Mouse (Mus musculus) c-Kit-positive CD71-positive TER-119-positive erythroid progenitor cells, embryonic 14.5 days (primary cell): ENCODE data around the gene Rnf144a.
A peak's percentile ranks its signal among the peaks of the same experiment; 100 is the strongest.
"Not testable (repeated sequence)": the region's sequence is repeated elsewhere in the genome, so short reads cannot be mapped to it uniquely, and the experiment has no call there.

Experiments
- DNase-seq: peaks from one replicate; pipeline ENCODE4 v3.0.0-alpha.2; 2013; ENCODE audit warnings: low spot score

The Rnf144a gene

GRCm38 (mm10) chr12:26323783-26324364 is 91.2 kb downstream of the Rnf144a start:
- DNase-seq, result no peak

DNA sequence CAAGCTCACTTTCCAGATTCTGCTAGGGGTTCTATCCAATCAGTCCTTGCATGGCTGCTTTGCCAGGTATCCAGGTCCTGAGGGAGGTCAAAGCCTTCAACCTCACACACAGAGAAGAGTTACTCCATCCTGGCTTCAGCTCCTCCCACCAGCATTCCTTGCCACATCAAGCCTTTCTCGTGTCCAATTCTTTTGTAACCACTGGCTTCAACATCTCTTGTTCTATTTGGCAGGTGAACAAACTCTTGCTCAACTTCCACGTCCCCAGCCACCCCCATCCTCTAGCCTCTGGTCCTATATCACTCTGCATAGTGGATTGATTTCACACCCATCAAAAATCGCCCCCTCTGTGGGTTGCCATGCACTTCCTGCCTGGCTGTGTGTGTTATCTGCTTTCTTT is 98.8 kb downstream of the Rnf144a start:
- DNase-seq, result no peak

GRCm38 (mm10) chr12:26314959-26315358 is 100.1 kb downstream of the Rnf144a start:
- DNase-seq, result no peak

DNA sequence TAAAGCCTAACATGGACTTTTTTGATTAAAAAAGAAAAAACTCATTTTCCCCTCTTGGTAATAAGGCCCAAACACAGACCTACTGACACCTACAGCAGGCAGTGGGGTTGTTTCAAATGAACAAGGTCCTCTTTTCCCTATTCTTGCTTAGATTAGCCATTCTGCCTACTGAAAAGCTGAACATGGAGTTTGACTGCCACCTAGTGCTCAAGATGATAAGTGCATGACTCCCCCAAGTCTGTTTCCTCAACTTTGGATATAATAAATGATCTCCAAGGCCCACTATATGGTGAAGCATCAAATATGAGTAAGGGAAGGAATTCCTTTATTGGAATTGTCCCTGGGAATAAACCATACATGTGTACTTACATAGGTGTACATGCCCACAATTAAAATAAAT is 103.5 kb downstream of the Rnf144a start:
- peak; percentile 11 for DNase-seq

DNA sequence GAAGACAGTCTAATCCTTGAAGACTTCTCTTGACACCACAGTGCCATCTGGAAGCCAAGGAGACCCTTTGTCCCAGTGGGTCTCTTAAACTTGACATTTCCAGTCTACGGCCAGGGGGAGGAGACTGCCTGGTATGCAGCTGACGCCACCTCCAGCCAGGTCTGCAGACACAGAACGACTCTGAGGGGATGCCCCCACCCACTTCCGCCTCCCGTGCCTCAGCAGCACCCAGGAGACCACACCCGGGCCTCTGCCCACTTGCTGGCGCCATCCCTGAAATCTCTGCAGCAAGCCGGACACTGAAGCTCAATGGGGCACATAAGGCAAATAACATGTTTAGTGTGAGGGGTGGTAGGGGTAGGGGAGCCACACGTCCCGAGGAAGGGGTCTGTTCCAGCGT is 104.8 kb downstream of the Rnf144a start:
- no peak for DNase-seq

DNA sequence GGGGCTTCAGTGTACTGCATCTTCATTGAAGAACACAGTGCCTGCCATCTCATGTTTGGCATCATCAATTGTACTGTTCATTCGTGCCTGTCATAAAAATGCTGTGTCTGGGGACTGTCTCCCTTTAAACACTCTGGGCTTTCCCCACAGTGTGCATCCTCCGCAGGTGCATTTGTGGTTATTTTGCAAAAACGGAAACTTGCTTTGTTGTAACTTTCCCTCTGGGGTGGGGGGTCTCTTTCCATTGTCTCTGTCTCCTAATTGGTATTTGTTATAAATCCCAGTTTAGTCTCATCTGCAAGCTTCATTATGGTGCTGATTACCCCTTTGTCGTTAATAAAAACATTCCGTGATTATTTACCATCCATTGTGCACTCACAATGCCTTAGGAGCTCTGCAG is 112.2 kb downstream of the Rnf144a start:
- DNase-seq, result no peak

DNA sequence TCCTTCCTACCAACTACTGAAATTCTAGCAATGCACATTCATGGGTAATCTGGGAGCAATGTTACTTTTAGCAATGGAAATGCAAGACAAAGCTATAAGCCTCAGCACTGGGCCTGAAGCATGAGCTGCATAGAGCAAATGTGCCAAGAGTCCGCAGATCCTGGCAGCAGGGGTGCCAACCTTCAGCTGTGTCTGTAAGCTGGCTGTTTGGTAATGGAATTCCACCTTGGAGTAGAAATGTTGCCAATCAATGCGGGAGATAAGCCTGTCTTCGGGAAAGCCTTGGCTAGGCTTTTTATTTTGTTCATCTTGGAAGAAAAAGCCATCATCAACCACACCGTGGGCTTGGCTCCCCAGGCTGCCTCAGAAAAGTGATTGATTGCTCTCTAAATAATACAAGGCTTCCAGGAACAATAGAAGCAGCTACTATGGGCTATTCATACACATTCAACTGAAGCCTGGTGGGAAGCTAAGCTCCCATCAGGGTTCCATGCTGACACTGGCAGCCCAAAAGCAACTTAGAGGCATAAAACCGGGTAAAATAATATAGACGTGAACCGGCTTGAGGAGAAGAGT is 115.5 kb downstream of the Rnf144a start:
- no peak for DNase-seq

- not testable (repeated sequence) for DNase-seq
Measured at GRCm38 (mm10) chr12:26295995-26296394, 119.1 kb downstream of the Rnf144a start.

- DNase-seq, result no peak
Measured at GRCm38 (mm10) chr12:26289200-26289599, 125.9 kb downstream of the Rnf144a start.

GRCm38 (mm10) chr12:26288347-26288746 is 126.7 kb downstream of the Rnf144a start:
- no peak for DNase-seq

DNA sequence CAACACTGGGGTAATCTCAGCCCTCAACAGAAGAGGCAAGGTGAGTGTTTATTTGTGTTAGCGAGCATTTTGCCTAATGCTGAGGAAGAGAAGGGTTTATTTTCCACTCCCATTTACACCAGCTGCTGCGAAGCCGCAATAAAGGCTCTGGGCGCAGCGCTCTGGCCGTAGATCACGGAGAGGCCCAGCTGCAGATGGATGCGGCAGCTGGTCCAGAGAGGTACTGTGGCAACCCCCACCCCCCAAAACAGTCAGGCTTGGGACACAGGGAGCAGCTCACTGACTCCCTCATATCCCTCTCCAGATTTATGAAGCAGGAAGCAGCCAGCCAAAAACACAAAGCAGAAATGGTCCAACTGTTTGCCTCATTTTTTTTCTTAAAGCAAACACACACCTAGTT is 129.1 kb downstream of the Rnf144a start:
- no peak for DNase-seq

GRCm38 (mm10) chr12:26285460-26285859 is 129.6 kb downstream of the Rnf144a start:
- DNase-seq, result no peak

DNA sequence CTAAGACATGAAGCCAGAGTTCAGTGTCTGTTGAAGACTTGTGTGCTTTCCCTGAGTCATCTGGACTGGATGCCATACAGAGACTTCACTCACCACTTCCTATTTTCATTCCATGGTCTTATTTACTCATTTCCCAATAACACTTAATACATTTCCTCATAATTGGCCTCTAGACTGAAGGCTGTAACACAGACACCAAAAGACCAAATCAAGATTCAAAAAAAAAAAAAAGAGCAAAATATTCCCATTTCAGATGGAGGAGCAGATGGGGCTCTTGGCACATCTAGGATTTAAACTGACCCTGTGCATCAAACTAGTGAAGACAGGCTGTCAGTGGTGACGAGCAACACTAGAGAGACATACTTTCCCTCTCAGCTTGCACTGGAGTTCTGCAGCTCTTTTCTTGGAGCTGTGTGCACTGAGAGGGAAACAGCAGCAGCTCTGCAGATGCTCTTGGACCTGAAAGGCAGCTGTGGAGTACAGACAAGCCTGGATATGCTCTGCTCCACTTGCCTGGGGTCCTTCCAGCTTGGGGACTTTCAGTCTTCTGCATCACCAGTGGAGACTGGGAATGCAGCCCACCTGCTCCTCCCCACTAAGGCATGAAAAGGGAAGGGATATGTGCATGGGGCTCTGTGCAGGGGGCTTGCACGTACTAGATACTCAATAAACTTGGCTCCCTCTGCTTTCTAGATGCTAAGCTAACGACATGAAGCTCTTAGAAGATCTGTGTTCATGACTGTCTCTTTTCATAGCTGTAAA is 134.2 kb downstream of the Rnf144a start:
- DNase-seq, result no peak

GRCm38 (mm10) chr12:26277002-26277669 is 137.9 kb downstream of the Rnf144a start:
- DNase-seq, result no peak

- no peak for DNase-seq
Measured at GRCm38 (mm10) chr12:26276556-26276955, 138.5 kb downstream of the Rnf144a start.
